Mouse (Mus musculus): ENCODE results near the gene Tbc1d30. TPM values are rescaled to one million over a fixed set of nuclear protein-coding genes. Genes with fewer than 3 reads are reported as not detected.

Gene Tbc1d30
- polyA plus RNA-seq, 1 experiment from 2014 or later: 3.5 TPM

GRCm38 (mm10) chr10:121280943-121281342 is 70.1 kb downstream of the Tbc1d30 start:
- no peak overlapping the region for H3K27ac ChIP-seq
- H3K4me2 ChIP-seq (replicated peaks): no peak overlapping the region
- no peak overlapping the region for H3K9ac ChIP-seq
- ATAC-seq: no peak
- no peaks in the 10 kb centered on the region for H3K27me3 ChIP-seq (replicated peaks)
- H3K9me3 ChIP-seq: no peaks in the 10 kb centered on the region
- 86% methylated on average over 11 of the region's 11 CpGs for WGBS
- H3K4me3 ChIP-seq (replicated peaks): no peak overlapping the region
- no peaks in the 10 kb centered on the region for H3K36me3 ChIP-seq
- no peaks in the 10 kb centered on the region for H3K4me1 ChIP-seq (replicated peaks)

- no peaks in the 10 kb centered on the region for H3K27me3 ChIP-seq (replicated peaks)
- no peaks in the 10 kb centered on the region for H3K4me1 ChIP-seq (replicated peaks)
- H3K9ac ChIP-seq: no peak overlapping the region
- ATAC-seq: no peak
- 69% methylated on average over 2 of the region's 2 CpGs for WGBS
- no peaks in the 10 kb centered on the region for H3K36me3 ChIP-seq
- H3K4me3 ChIP-seq (replicated peaks): no peak overlapping the region
- H3K27ac ChIP-seq: no peak overlapping the region
- no peak overlapping the region for H3K4me2 ChIP-seq (replicated peaks)
- H3K9me3 ChIP-seq: no peaks in the 10 kb centered on the region
These were observed 74.0 kb downstream of the Tbc1d30 start for GRCm38 (mm10) chr10:121277022-121277471.

GRCm38 (mm10) chr10:121274964-121275363 is 76.1 kb downstream of the Tbc1d30 start:
- no peak overlapping the region for H3K4me2 ChIP-seq (replicated peaks)
- no peaks in the 10 kb centered on the region for H3K9me3 ChIP-seq
- H3K36me3 ChIP-seq: no peaks in the 10 kb centered on the region
- H3K4me1 ChIP-seq (replicated peaks): no peaks in the 10 kb centered on the region
- WGBS: 64% methylated on average over 1 of the region's 1 CpGs
- no peak overlapping the region for H3K9ac ChIP-seq
- no peak overlapping the region for H3K27ac ChIP-seq
- no peak for ATAC-seq
- H3K4me3 ChIP-seq (replicated peaks): no peak overlapping the region
- no peaks in the 10 kb centered on the region for H3K27me3 ChIP-seq (replicated peaks)

GRCm38 (mm10) chr10:121271002-121271401 is 80.1 kb downstream of the Tbc1d30 start:
- no peak for ATAC-seq
- no peak overlapping the region for H3K27ac ChIP-seq
- no peaks in the 10 kb centered on the region for H3K4me1 ChIP-seq (replicated peaks)
- 0 out of 2 replicates have a peak, but pooled peaks cover 5% of the 10 kb centered on the region for H3K27me3 ChIP-seq (replicated peaks)
- no peaks in the 10 kb centered on the region for H3K36me3 ChIP-seq
- H3K9ac ChIP-seq: no peak overlapping the region
- 83% methylated on average over 8 of the region's 8 CpGs for WGBS
- H3K4me2 ChIP-seq (replicated peaks): no peak overlapping the region
- H3K4me3 ChIP-seq (replicated peaks): no peak overlapping the region
- no peaks in the 10 kb centered on the region for H3K9me3 ChIP-seq

- 92% methylated on average over 8 of the region's 8 CpGs for WGBS
- H3K9ac ChIP-seq: no peak overlapping the region
- H3K36me3 ChIP-seq: no peaks in the 10 kb centered on the region
- H3K4me1 ChIP-seq (replicated peaks): peaks cover 1% of the 10 kb centered on the region; the same call in 1 of the 2 replicates
- no peaks in the 10 kb centered on the region for H3K9me3 ChIP-seq
- H3K27me3 ChIP-seq (replicated peaks): 0 out of 2 replicates have a peak, but pooled peaks cover 5% of the 10 kb centered on the region
- H3K4me2 ChIP-seq (replicated peaks): no peak overlapping the region
- ATAC-seq: no peak
- H3K4me3 ChIP-seq (replicated peaks): no peak overlapping the region
- H3K27ac ChIP-seq: no peak overlapping the region
These were observed 82.3 kb downstream of the Tbc1d30 start for GRCm38 (mm10) chr10:121268771-121269170.

GRCm38 (mm10) chr10:121264204-121264575 is 86.9 kb downstream of the Tbc1d30 start:
- WGBS: 40% methylated on average over 7 of the region's 7 CpGs
- H3K4me3 ChIP-seq (replicated peaks): no peak overlapping the region
- H3K9ac ChIP-seq: no peak overlapping the region
- no peaks in the 10 kb centered on the region for H3K9me3 ChIP-seq
- no peak overlapping the region for H3K27ac ChIP-seq
- no peaks in the 10 kb centered on the region for H3K36me3 ChIP-seq
- H3K4me2 ChIP-seq (replicated peaks): peak overlapping the region; percentile 54
- H3K4me1 ChIP-seq (replicated peaks): peaks cover 2% of the 10 kb centered on the region; the same call in 1 of the 2 replicates
- 0 out of 2 replicates have a peak, but pooled peaks cover 5% of the 10 kb centered on the region for H3K27me3 ChIP-seq (replicated peaks)
- peak; percentile 46; the same call in 1 of the 2 replicates for ATAC-seq

- Histone ChIP-seq H3K4me1 (replicated peaks) (peaks cover 2% of the 10 kb centered on the region; the same call in 1 of the 2 replicates), H3K9ac (no peak overlapping the region), H3K27me3 (replicated peaks) (0 out of 2 replicates have a peak, but pooled peaks cover 5% of the 10 kb centered on the region), H3K27ac (peak overlapping the region; percentile 44; the same call in 1 of the 2 replicates), H3K4me3 (replicated peaks) (peak overlapping the region; percentile 10; the same call in 1 of the 2 replicates), H3K9me3 (no peaks in the 10 kb centered on the region), H3K36me3 (no peaks in the 10 kb centered on the region), H3K4me2 (replicated peaks) (peak overlapping the region; percentile 54)
- ATAC-seq: peak; percentile 76
- 31% methylated on average over 21 of the region's 21 CpGs for WGBS
These were observed 87.4 kb downstream of the Tbc1d30 start for GRCm38 (mm10) chr10:121263520-121264203.

- Histone ChIP-seq H3K27me3 (replicated peaks) (0 out of 2 replicates have a peak, but pooled peaks cover 5% of the 10 kb centered on the region), H3K27ac (no peak overlapping the region), H3K4me2 (replicated peaks) (no peak overlapping the region), H3K9ac (no peak overlapping the region), H3K36me3 (no peaks in the 10 kb centered on the region), H3K4me1 (replicated peaks) (peaks cover 2% of the 10 kb centered on the region; the same call in 1 of the 2 replicates), H3K9me3 (no peaks in the 10 kb centered on the region), H3K4me3 (replicated peaks) (no peak overlapping the region)
- WGBS: 93% methylated on average over 8 of the region's 8 CpGs
- ATAC-seq: no peak
These were observed 88.9 kb downstream of the Tbc1d30 start for GRCm38 (mm10) chr10:121262206-121262605.

GRCm38 (mm10) chr10:121261036-121261592 is 90.0 kb downstream of the Tbc1d30 start:
- Histone ChIP-seq H3K36me3 (no peaks in the 10 kb centered on the region), H3K27me3 (replicated peaks) (no peaks in the 10 kb centered on the region), H3K27ac (no peak overlapping the region), H3K4me1 (replicated peaks) (peaks cover 2% of the 10 kb centered on the region; the same call in 1 of the 2 replicates), H3K4me2 (replicated peaks) (no peak overlapping the region), H3K4me3 (replicated peaks) (no peak overlapping the region), H3K9ac (no peak overlapping the region), H3K9me3 (no peaks in the 10 kb centered on the region)
- ATAC-seq: no peak
- 78% methylated on average over 6 of the region's 6 CpGs for WGBS

GRCm38 (mm10) chr10:121256115-121256825 is 94.8 kb downstream of the Tbc1d30 start:
- Histone ChIP-seq H3K4me1 (replicated peaks) (no peaks in the 10 kb centered on the region), H3K36me3 (no peaks in the 10 kb centered on the region), H3K4me3 (replicated peaks) (no peak overlapping the region), H3K27me3 (replicated peaks) (no peaks in the 10 kb centered on the region; the same call in 1 of the 2 replicates), H3K4me2 (replicated peaks) (no peak overlapping the region), H3K9me3 (no peaks in the 10 kb centered on the region), H3K27ac (no peak overlapping the region), H3K9ac (no peak overlapping the region)
- peak; percentile 58 for ATAC-seq
- WGBS: 25% methylated on average over 17 of the region's 17 CpGs

- no peak for ATAC-seq
- no peak overlapping the region for H3K9ac ChIP-seq
- H3K9me3 ChIP-seq: no peaks in the 10 kb centered on the region
- WGBS: 92% methylated on average over 5 of the region's 5 CpGs
- H3K27me3 ChIP-seq (replicated peaks): no peaks in the 10 kb centered on the region; the same call in 1 of the 2 replicates
- no peaks in the 10 kb centered on the region for H3K36me3 ChIP-seq
- H3K27ac ChIP-seq: no peak overlapping the region
- H3K4me2 ChIP-seq (replicated peaks): no peak overlapping the region
- H3K4me3 ChIP-seq (replicated peaks): no peak overlapping the region
- H3K4me1 ChIP-seq (replicated peaks): no peaks in the 10 kb centered on the region
These were observed 95.6 kb downstream of the Tbc1d30 start for GRCm38 (mm10) chr10:121255465-121255864.

GRCm38 (mm10) chr10:121254343-121254742 is 96.7 kb downstream of the Tbc1d30 start:
- no peaks in the 10 kb centered on the region; the same call in 1 of the 2 replicates for H3K27me3 ChIP-seq (replicated peaks)
- H3K27ac ChIP-seq: no peak overlapping the region
- no peak overlapping the region for H3K9ac ChIP-seq
- H3K4me1 ChIP-seq (replicated peaks): no peaks in the 10 kb centered on the region
- 85% methylated on average over 8 of the region's 8 CpGs for WGBS
- no peak overlapping the region for H3K4me2 ChIP-seq (replicated peaks)
- H3K36me3 ChIP-seq: no peaks in the 10 kb centered on the region
- ATAC-seq: no peak
- no peaks in the 10 kb centered on the region for H3K9me3 ChIP-seq
- no peak overlapping the region for H3K4me3 ChIP-seq (replicated peaks)
